Mouse (Mus musculus) gastrocnemius, postnatal 10 days (tissue): Measurements from ENCODE around the gene Ltk. TPM values are rescaled to one million over a fixed set of nuclear protein-coding genes. Genes with fewer than 3 reads are reported as not detected.

ENCODE experiments used
- DNase-seq: peaks from one replicate; pipeline ENCODE4 v3.0.0; 2021; ENCODE audit warnings: mixed read lengths
- long read RNA-seq, 2 experiments: library from polyadenylated mRNA; stranded (forward); transcript quantifications; one replicate each; pipeline ENCODE4 v2.0.0; 2021
- total RNA-seq, 2 experiments: library from RNA; stranded (reverse); gene quantifications; 2 replicates each; pipeline ENCODE4 v1.2.3; 2021

Gene Ltk
- total RNA-seq, result not detected
- long read RNA-seq, experiment 1, result 0 reads
- long read RNA-seq, experiment 2, result 0 reads

DNA sequence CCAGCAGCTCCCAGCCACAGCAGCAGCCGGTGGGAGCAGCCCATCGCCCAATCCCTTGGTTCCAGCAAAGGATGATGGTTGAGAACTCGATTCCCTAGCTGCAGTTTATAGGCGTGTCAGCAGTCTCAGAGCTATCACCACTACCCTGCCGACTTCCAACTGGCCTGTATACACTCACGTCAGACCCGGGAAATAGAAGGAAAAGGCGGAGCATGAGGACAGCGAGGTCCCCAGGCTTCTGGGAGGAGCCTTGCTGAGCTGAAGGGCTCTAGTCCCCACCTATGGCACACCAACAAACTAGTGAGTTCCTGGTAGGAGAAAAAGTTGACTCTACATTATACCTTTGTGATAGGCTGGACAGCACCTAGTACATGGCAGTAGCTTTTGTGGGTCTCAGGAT lies at the start of gene Ltk:
Gene Ltk, minus strand, starts transcription at position 181 of the 400 bp plus-strand sequence.
- DNase-seq, result no peak

DNA sequence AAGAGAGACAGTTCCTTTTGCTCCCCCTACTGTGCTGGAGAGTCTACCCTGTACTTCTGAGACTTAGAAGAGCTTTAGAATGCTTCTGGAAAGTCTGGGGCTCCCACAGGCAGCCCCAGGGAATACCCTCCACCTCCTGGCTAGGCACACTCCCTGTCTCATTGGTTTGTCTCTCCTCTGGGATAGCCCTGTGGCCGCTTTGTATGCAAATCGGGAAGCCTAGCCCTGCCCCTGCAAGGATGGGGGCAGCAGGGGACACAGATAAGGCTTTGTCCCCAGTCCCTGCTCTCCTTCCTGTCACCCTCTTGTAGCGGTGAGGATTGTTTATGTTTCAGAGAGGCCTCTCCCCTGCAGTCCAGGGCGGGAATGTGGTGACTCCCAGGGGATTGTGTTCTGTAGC lies 48.6 kb upstream of the Ltk start:
- no peak for DNase-seq

DNA sequence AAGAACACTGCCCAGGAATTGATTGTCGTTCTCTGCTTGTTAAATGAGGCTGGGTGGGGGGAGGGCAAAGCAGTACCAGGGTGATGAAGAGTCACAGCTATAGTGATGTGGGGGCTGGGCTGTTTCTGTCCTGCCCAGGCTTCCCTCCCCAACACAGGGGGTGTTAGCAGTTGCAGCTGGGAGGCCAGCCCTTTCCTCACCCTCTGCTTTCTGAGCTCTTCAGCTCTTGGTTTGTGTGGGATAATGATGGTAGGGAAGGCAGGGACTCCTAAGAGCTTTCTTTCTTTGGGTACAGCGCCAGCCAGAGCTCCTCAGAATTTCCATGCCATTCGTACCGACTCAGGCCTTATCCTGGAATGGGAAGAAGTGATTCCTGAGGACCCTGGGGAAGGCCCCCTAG lies 48.2 kb upstream of the Ltk start:
- no peak for DNase-seq

DNA sequence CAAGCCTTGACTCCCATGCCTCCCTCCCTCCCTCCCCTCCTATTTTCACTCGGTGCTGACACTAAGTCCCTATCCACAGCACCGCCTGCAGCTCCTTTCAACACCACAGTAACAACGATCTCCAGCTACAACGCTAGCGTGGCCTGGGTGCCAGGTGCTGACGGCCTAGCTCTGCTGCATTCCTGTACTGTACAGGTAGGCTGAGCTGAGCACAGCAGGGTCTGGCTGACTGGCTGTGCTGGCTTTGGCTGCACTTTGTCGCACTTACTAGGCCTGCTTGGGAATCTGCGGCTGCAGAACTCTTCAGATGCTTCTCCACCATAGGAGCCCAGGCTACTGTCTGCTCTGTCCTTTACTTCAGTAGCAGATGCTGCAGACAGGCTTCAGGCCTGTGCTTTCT lies 45.3 kb upstream of the Ltk start:
- DNase-seq, result no peak

DNA sequence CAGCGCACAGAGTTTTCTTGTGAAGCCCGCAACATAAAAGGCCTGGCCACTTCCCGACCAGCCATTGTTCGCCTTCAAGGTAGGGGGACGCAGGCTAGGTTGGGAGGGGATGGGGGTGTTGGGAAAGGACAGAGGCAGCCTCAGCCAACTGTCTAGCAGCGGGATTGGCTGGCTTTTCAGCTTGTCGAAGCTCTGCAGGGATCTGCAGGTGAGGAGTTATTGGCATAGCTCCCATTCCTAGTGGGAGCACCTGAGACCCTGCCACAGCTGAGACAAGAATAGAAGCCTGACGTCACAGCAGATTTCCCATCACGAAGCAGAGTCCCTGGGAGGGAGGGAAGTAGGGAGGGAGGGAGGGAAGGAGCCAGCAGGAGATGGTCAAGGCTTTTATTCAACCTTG lies 44.5 kb upstream of the Ltk start:
- DNase-seq, result no peak

DNA sequence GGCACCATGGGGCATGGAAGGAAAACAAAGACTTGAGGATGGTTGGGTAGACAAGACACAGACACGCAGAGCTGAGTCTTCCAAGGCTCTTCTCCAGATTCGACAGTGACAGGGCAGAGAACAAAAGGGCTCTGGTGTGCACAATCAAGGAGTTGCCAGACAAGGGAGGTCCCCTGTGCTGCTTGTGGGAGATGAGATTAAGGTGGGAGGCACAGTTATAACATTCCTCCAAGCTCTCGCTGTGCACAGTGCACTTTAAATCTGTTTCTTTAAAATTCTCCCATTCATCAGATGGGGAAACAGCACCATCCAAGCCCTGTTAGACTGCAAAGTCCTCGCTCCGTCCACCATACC lies 44.0 kb upstream of the Ltk start:
- DNase-seq, result no peak

DNA sequence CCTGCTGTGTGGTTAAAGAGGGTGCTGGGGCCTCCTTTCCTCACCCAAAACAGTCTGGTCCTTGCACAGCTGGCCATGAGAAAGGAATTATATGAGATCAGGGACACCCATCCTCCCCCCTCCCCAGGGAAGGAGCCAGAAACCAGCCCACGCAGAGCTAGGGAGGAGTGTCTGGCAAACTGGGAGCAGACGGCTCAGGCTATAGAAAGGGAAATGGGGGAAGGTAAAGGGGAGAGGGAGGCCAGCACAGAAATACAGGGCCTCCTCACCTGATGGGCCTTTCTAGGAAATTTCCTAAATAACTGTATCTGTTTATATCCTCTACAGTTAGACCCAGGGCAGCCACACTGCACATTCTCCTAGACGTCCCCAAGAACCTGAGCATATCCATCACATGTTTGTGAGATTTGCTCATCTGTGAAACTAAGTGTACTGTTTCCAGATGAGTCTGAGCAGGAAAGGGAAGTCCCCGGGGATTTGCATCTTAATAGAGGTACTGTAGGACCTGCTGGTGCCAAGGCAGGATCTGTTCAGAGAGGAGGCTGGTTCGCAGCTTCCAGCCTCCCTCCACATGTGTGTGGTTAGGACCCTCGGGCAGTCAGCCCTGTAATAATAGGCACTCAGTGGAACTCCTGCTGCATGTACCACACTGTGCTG lies 43.5 kb upstream of the Ltk start:
- DNase-seq, result no peak

DNA sequence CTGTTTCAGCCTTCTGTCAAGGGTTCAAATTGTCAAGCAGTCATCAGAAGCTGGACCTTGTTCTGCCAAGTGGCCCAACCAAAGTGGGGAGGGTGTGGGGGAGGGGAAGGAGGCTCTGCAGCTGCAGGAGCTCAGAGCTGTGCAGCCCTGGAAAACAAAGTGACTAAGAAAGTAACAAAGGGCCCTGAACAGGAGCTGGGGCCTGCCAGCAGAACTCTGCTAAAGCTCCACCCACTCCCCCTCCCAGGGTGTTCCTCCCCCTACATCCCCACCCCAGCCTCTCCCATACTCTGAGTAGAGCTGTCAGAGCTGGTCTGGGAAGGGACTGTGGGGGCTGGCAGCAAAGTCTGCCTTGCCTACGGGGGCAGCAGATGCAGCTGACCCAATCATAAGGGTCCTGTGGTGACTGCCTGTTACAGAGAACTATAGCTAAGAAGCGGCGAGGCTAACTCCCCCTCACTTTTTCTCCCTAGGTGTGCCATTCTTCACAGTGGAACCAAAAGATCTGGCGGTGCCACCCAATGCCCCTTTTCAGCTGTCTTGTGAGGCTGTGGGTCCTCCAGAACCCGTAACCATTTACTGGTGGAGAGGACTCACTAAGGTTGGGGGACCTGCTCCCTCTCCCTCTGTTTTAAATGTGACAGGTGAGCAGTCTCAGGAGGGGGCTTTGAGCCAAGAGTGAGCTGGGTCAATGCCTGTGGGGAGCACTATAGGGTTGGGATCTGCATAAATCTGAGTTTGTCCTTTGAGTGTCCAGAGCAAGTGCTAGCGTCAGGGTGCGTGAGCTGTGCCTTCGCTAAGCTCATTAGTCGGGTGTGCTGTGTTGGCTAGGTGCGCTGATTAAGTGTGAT lies 42.8 kb upstream of the Ltk start:
- peak; percentile 34 for DNase-seq

DNA sequence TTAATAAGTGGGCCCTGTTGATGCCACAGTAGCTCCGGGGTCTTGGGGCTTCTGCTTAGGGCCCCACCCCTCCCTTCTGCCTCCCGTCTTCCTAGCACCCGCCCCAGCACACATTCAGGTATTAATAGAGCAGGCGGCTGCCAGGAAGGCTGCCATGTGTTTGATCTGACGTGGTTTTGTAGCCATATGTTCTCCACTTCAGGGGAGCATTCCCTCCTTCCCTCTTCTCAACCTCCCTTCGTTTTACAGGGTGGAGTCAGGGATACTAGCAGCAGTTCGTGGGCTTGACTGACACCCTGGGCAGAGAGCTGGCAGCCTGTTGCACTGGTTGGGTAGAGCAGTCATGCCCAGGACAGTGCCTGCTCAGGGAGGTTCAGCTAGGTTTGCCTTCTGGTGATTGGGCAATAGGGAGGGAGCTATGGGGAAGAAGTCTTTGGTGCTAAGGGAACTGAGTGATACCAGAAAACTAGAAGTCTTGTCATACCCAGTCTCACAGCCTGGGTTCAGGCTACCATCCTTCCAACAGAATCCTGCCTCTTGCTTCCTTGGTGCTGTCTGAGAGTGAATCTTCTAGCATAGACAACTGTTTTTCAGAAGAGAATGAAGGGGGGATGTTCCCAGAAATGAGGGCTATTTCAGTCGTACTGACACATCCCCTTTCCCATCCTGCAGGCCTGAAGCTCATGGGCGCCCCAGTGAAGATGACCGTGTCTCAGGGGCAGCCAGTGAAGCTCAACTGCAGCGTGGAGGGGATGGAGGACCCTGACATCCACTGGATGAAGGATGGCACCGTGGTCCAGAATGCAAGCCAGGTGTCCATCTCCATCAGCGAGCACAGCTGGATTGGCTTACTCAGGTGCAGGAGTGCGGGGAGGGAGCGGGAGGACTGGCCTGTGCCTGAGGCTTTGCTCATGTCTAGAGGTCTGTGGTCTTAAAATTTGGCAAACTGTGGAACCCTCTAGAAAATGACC lies 40.9 kb upstream of the Ltk start:
- no peak for DNase-seq

DNA sequence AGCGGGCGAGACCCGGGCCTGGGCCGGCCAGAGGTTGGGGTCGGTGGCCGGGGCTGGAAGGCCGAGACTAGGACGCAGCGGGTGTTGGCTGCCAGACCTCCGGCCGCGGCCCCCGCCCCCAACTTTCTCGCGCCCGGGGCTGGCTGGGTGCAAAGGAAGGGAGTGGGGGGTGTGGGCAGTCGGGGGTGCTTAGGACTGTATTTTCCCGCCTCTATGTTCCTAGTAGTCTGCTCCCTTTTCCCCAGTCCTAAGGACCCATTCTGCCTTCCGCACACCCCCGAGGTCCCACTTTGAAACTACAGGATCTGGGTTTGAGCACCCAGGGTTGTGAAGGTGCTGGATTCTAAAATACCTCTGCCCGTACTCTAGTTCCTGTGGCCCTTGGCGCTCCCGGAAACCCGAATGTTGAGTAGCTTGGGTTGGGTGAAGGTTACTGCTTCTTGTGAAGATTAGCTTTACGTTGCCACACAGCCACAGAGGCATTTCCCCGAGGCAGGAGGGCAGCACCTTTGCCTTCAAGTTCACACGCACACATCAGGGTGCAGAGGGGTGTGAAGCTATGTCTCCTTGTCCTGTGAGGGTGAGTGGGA lies 39.8 kb upstream of the Ltk start:
- peak; percentile 42 for DNase-seq

DNA sequence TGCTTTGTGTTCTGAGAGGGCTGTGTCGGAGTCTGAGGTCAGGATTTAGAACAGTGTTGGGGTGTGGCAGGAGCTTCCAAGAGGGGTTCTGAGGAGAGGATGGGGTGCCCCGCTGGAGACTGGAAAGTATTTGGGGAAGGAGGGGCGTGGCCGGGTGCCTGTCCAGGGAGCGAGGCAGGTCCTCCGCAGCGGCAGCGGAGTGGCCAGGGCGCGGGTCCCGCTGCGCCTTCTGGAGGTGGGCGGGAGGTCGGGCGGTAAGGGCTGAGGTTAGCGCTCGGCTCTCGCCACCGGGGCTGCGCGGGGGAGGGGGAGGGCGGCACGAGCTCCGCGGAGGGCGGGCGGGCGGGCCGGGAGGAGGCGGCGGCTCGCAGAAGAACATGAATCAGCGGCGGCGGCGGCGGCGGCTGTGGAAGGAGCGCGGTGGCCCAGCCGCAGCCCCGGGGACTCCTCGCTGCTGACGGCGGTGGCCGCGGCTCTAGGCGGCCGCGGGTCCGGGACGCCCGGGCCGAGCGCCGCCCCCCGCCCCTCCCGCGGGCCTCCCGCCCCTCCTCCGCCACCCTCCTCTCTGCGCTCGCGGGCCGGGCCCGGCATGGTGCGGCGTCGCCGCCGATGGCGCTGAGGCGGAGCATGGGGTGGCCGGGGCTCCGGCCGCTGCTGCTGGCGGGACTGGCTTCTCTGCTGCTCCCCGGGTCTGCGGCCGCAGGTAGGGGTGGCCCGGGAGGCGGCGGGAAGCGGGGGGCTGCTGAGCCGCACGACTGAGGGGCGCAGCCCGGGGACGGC lies 39.1 kb upstream of the Ltk start:
- DNase-seq, result peak; percentile 58

DNA sequence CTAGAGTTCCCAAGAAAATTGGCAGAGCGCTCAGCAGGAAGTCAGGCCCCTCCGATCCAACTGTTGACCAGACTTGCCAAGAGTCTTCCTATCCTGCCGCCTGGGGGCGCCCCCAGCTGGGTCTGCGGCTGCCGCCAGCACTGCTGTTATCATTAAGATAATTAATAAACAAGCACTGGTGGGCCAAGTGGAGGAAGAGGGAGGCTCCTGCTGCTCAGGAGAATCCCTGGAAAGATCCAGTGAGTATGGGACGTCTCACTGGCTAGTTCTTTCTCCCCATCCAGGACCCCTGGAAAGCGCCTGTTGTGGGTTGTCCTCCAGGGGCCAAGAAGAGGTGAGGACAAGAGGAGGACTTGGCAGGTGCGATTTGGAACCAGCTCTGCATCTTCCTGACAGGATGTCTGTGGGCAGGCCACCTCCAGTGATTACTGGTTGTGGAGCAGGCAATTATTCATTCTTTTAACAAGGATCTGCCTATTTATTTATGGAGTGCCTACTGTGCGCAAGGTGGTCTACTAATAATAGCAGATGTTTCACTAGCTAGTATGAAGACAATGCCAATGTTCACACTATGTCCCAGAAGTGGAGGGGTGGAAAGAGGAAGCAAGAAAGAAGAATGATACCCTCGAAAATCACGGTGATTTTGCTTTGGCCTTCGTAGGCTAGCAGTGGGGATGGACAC lies 38.2 kb upstream of the Ltk start:
- DNase-seq, result peak; percentile 69

DNA sequence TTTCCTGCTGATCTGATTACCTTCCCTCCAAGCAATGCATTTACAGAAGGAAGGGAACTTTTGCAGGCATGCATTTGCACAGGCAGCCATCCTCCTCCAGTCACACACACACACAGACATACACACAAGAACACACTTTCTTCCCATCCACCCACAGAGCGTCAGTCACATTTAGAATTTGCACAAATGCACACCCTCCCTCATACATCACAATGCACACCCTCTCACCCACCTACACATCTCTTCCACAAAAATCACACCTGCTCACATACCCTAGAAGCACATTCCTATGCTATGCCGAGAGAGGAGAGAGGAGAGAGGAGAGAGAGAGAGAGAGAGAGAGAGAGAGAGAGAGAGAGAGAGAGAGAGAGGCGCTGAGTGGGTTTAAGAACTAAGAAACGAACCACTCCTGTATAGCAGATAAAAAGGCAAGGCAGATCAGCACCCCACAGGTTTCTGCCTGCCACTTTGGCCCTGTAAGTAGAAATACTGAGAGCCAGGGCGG lies 37.1 kb upstream of the Ltk start, which contains the start of gene Tyro3:
Gene Tyro3, plus strand, starts transcription at position 455 of the 505 bp plus-strand sequence.
- DNase-seq, result no peak

DNA sequence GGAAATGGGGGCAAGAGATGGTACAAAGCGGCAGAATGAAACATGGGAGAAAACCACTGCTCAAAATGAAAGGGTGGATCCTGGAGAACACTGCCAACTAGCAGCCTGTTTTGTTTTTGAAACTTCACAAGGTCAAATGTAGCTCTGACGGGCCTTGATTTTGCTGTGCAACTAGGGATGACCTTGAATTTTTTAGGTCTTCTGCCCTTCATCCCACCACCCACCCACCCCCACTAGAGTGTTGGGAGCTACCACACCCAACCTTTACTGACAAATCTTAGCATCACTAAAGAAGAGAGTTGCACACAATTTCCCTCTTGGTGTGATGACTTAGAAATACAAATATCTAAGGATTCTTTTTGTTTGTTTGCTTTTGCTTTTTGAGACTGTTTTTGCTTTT lies 29.8 kb upstream of the Ltk start:
- no peak for DNase-seq

DNA sequence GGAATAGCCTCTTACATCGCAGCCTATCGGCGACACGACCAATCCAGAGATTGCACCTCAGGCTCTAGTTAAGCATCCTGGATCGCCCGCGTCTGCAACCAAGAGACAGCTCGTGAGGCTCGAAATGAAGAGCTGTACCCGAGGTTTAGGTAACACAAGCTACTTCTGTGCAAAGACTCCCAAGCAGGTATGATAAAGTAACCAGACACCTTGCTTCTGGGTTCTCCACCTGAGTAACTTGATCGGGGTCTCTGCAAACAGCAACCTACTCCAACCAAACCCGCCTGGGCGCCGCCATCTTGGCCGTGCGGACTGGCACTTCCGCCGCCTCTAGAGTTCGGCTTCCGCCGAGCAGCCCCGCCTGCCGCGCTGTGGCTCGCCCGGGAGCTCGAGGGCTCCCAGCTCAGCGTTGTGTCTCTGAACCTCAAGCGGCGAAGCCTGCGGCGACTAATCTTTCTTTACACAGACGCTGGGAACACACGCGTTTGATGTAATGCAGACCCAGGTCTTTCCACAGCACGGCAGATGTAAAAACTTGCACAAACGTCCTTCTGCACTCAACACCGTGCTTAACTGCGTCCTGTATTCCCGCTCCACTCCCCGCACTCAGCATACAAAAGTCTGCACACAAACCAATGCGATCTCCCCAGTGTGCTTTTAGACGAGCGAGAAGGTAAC lies 27.1 kb upstream of the Ltk start, which contains the start of gene Rpap1:
Gene Rpap1, minus strand, starts transcription at position 332 of the 678 bp plus-strand sequence.
- DNase-seq, result peak; percentile 86

DNA sequence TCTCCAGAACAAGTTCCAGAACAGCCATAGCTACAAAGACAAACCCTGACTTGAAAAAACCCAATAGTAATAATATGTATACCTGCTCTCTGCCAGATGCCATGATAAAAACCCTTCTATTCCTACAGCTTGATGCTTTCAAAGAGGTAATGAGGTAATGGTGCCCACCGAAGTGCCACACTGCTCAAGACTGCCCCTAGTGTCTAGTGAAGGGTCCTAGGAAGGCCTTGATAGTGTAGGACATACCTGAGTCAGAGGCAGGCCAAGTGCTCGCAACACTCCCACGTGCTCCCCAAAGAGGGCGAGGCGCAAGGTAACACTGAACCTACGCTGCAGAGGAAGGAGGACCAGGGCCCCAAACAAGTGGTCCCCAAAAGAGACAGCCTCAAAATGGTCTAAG lies 7.0 kb upstream of the Ltk start:
- no peak for DNase-seq

DNA sequence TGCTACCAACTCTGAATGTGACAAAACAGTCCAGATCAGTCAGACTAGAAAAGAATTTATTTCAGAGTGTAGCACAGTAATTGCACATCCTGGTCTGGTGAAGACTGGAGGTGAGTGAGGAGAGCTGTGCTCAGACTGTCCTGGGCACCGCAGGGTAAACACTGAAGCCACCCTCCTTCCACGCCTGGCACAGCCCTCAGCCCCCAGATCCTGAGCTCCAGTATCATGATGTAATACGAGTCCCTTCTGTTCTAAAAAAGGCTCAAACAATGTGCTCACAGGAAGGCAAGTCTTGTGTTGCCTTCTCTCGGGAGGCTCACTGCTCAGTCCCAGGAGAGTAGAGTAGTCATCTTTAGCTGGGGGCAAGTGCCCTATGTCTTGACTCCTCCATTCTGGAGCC lies 3.7 kb upstream of the Ltk start:
- no peak for DNase-seq

DNA sequence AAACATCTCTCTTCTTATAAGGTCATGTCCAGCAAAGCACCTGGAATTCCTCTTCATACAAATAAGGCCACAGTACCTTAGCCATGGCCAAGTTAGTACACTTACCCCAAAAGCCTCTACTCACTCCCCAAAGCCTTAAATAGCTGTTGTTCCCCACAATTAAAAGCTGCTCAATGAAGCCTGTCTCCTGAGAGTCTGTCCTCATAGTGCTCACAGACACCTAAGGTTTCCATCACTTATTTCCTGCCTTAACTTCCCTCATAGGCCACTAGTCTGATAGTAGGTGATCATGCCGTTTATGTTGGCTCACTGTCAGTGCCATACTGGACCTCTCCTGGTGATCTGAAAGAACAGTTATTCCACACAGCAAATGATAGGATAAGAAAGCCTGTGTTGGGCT lies 2.0 kb upstream of the Ltk start:
- DNase-seq, result no peak
